In genomic region chr19:36736537-36736936, GRCm38 (mm10) we compare ENCODE assay signal across 8 mouse cellular contexts. TPM values are rescaled to one million over a fixed set of nuclear protein-coding genes. Genes with fewer than 3 reads are reported as not detected.
DNase-seq lines count a peak whose midpoint lies in the region; TF ChIP-seq lines count a peak whose summit lies in the region.

Gene Ppp1r3c, minus strand, starts transcription at chr19:36736653.

- H3K4me3 ChIP-seq in layer of hippocampus, adult 2 months: peak within 1 kb of the TSS; percentile 67

- H3K27ac ChIP-seq in layer of hippocampus, adult 2 months: peak within 1 kb of the TSS; percentile 79

- peak; percentile 87 for DNase-seq in ES-CJ7 (ENCODE audit: low read depth, low spot score)
- peak; percentile 74 to 75 for DNase-seq in cerebellum, adult 18-20 months
- peak; percentile 93 for DNase-seq in forelimb bud, embryonic 11.5 days (ENCODE audit: low read depth, low spot score)
- peak; percentile 96 for DNase-seq in heart, postnatal 4 days
- DNase-seq in layer of hippocampus, adult 2 months (ENCODE audit: low spot score in 2 of 2): peak; percentile 78 to 89
- peak; percentile 93 to 95 for DNase-seq in lung, adult 18-20 months
- DNase-seq in ovary, adult 18-20 months (ENCODE audit: low spot score): peak; percentile 90
- peak; percentile 6 to 12 for DNase-seq in thymus, postnatal 36 days

- TF ChIP-seq CTCF in layer of hippocampus, adult 2 months (conservative IDR thresholded peaks at IDR 0.05): no peak

RNA-seq across cellular contexts. Expression of gene Ppp1r3c, which starts in this region (rescaled TPM):
- 100 to 1,000 TPM in 1 of 2 experiments, 10 to 100 TPM in 1; 80.2 to 102 TPM for total RNA-seq in heart, postnatal 4 days (2021)
- 10 to 100 TPM; 54.8 to 70.0 TPM for total RNA-seq in layer of hippocampus, adult 2 months (2021)

Comparison
In these comparisons a context has a peak if more than half of its experiments do, and no peak if none do; other contexts are left out.
1. Peak in every context shown above with its lines: DNase-seq, H3K4me3 ChIP-seq and H3K27ac ChIP-seq.
2. DNase-seq: peak in every context shown above with its lines; median percentile 96 in heart, postnatal 4 days; 94 in lung, adult 18-20 months; 93 in forelimb bud, embryonic 11.5 days; 90 in ovary, adult 18-20 months; 87 in ES-CJ7; 84 in layer of hippocampus, adult 2 months; 74 in cerebellum, adult 18-20 months; 9 in thymus, postnatal 36 days.